Mouse (Mus musculus) midbrain, embryonic 13.5 days (tissue): ENCODE data around the gene Trim75. TPM values are rescaled to one million over a fixed set of nuclear protein-coding genes. Genes with fewer than 3 reads are reported as not detected.
A peak's percentile ranks its signal among the peaks of the same experiment; 100 is the strongest.

Experiments used
- ATAC-seq: fragments of 200-750 bp; cut with Nextera tagmentation; 2 replicates; pipeline ENCODE4 v1.8.0; 2017; ENCODE audit warnings: mild to moderate bottlenecking, moderate TSS enrichment, moderate library complexity
- H3K27ac ChIP-seq: fragments of 300-500 bp; sonication (generic); 2 replicates; pipeline ENCODE4 v1.5.1; 2015; ENCODE audit warnings: inconsistent platforms, mild to moderate bottlenecking, moderate library complexity
- H3K27me3 ChIP-seq: fragments of 300-500 bp; sonication (generic); 2 replicates; pipeline ENCODE4 v1.6.1; 2015; ENCODE audit warnings: mild to moderate bottlenecking, inconsistent platforms
- H3K36me3 ChIP-seq: fragments of 300-500 bp; sonication (generic); 2 replicates; pipeline ENCODE4 v1.6.1; 2015; ENCODE audit warnings: mild to moderate bottlenecking, inconsistent platforms
- H3K4me1 ChIP-seq: fragments of 300-500 bp; sonication (generic); replicated peaks from 2 replicates; pipeline ENCODE4 v1.6.1; 2015; ENCODE audit warnings: inconsistent platforms
- H3K4me2 ChIP-seq: fragments of 300-500 bp; sonication (generic); replicated peaks from 2 replicates; pipeline ENCODE4 v1.6.1; 2015; ENCODE audit warnings: moderate library complexity, mild to moderate bottlenecking, inconsistent platforms
- H3K4me3 ChIP-seq: fragments of 300-500 bp; sonication (generic); replicated peaks from 2 replicates; pipeline ENCODE4 v1.5.1; 2015; ENCODE audit warnings: mild to moderate bottlenecking, inconsistent platforms
- H3K9ac ChIP-seq: fragments of 300-500 bp; sonication (generic); replicated peaks from 2 replicates; pipeline ENCODE4 v1.6.1; 2015; ENCODE audit warnings: mild to moderate bottlenecking, inconsistent platforms
- H3K9me3 ChIP-seq: fragments of 300-500 bp; sonication (generic); 2 replicates; pipeline ENCODE4 v1.6.1; 2016; ENCODE audit warnings: mild to moderate bottlenecking, inconsistent platforms
- WGBS: fragments of 180-500 bp; shearing (Covaris S2); methylation state at CpG from one replicate; pipeline ENCODE4 v1.1.7; 2015; 5-methylcytosine and 5-hydroxymethylcytosine counted together
- polyA plus RNA-seq: library from polyadenylated mRNA; unstranded; fragments of >200 nt; fragmentation: Nextera tagmentation; extraction: Ambion mirVana; gene quantifications from 2 replicates; pipeline ENCODE4 v1.2.1, GENCODE M21; 2015

Trim75 gene
- polyA plus RNA-seq, 1 experiment from 2014 or later: not detected

GRCm38 (mm10) chr8:64941495-64941894 is 46.1 kb downstream of the Trim75 start:
- 13% methylated on average over 9 of the region's 9 CpGs for WGBS
- Histone ChIP-seq H3K27ac (no peak overlapping the region), H3K4me3 (no peak overlapping the region), H3K27me3 (peaks cover 9% of the 10 kb centered on the region; the same call in 1 of the 2 replicates), H3K4me2 (0 out of 2 replicates have a peak overlapping the region, but pooled peaks have one; percentile 22), H3K9ac (no peak overlapping the region), H3K4me1 (peaks cover 12% of the 10 kb centered on the region), H3K9me3 (no peaks in the 10 kb centered on the region), H3K36me3 (no peaks in the 10 kb centered on the region)
- ATAC-seq: peak; percentile 66

DNA sequence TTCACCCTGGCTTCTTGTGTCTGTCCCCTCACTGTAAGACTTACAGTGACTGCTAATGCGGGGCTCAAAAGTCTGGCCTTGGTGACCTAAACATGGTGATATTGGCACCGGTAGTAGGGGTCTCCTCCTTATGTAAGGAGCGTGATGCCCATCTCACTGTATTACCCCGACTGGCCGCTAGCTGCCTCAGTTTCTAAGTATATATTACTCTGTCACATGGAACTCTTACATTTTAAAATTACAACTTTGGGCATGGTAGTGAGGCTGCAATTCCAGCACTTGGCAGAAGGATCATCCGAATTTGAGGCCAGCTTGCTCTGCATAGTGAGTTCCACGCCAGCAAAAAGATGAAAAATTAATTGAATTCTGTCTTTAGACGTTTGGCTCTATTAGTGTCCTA is 46.6 kb downstream of the Trim75 start:
- Histone ChIP-seq H3K27ac (no peak overlapping the region), H3K4me1 (peaks cover 12% of the 10 kb centered on the region), H3K4me3 (no peak overlapping the region), H3K36me3 (no peaks in the 10 kb centered on the region), H3K4me2 (no peak overlapping the region), H3K9me3 (no peaks in the 10 kb centered on the region), H3K9ac (no peak overlapping the region), H3K27me3 (peaks cover 9% of the 10 kb centered on the region; the same call in 1 of the 2 replicates)
- ATAC-seq: peak; percentile 12
- 80% methylated on average over 8 of the region's 8 CpGs for WGBS

DNA sequence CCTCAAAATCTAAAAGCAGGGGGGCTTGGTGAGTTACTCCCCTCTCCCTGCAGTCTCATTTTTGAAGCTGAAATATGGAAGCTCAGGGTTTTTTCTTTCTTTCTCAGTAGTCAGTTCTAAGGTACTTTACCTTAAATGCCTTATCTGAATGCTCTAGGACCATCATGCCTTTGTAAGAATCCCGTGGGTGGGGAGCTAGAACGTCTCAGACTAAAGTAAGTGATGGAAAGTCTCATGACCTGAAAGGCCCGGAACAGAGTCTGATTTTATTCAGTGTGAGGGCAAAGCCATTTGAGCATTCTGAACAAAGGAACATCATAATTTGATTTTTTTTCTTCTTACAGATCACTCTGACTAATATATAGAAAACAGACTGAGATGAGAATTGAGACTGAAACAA is 52.6 kb downstream of the Trim75 start:
- Histone ChIP-seq H3K4me1 (no peaks in the 10 kb centered on the region), H3K27ac (no peak overlapping the region), H3K4me3 (no peak overlapping the region), H3K36me3 (no peaks in the 10 kb centered on the region), H3K9me3 (no peaks in the 10 kb centered on the region), H3K9ac (no peak overlapping the region), H3K4me2 (no peak overlapping the region), H3K27me3 (no peaks in the 10 kb centered on the region)
- no peak for ATAC-seq
- 79% methylated on average over 3 of the region's 3 CpGs for WGBS

Other genes starting within 250 kb of the Trim75 start
- 17.2 and 20.7 TPM in 2 replicates for gene Klhl2, start 137.8 kb downstream of the Trim75 start, polyA plus RNA-seq
- 20.8 and 21.4 TPM in 2 replicates for gene Tmem192, start 40.6 kb downstream of the Trim75 start, polyA plus RNA-seq
- gene Trim61, start 30.7 kb upstream of the Trim75 start, polyA plus RNA-seq: not detected in 2 replicates
- not detected in 2 replicates for gene Trim60, start 30.8 kb upstream of the Trim75 start, polyA plus RNA-seq
- 1.3 and 1.7 TPM in 2 replicates for gene Apela, start 49.5 kb upstream of the Trim75 start, polyA plus RNA-seq
- gene Gm10663, start 87.2 kb upstream of the Trim75 start, polyA plus RNA-seq: not detected in 2 replicates
- not detected in 2 replicates for gene BC030870, start 141.7 kb upstream of the Trim75 start, polyA plus RNA-seq